Mouse (Mus musculus): ENCODE results near the gene Dnajc16.

DNA sequence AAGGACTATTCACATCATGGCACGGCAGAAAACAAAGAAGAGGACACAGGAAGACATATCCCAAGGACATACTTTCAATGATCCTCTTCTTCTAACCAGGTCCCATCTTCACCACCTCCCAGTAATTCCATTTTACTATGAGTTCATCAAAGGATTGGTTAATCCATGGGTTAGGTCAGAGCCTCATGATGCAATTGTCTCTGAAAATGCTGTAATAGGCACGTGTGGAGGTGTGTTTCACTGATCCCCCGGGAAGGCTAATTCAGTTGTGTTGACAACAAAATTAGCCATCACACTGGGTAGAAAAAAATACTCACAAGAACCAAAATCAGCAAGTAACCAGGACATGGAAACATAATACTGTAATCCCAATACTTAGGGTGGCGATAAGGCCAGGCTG is 73.1 kb downstream of the Dnajc16 start:
- TF ChIP-seq POLR2A (IDR thresholded peaks at IDR 0.05; ENCODE audit: insufficient read depth, low read length), result no peak
- no peak for TF ChIP-seq EP300 (IDR thresholded peaks at IDR 0.05; ENCODE audit: insufficient read depth, low read depth, low read length)

Measured in ES-Bruce4 (cell line).